Mouse (Mus musculus): ENCODE measurements around the gene Rgl1.

DNA sequence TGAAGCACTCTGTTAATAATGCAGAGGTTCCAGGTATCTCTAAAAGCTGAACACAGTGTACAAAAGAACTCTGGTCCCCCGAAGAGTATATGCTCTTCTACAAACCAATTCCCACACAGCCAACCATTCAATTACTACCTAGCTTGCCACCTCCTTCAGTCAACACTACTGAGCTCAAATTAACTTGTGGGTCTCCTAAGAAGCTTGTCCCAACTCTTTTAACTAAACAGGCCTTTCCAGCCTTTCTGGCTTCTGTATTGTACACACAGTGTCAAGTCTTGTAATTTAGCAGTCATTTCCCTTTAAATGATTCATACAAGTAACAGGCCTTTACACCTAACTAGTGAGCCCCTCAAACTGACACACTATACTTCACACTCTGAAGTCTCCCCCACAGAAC is 48.8 kb downstream of the Rgl1 start:
- TF ChIP-seq CTCF (conservative IDR thresholded peaks at IDR 0.05; ENCODE audit: low read length) (no peak), POU5F1 (IDR thresholded peaks at IDR 0.05; ENCODE audit: borderline replicate concordance, low read length) (no peak)
